Mouse (Mus musculus) mature B cell (primary cell): ENCODE results near the gene Gmppb.

ENCODE experiments used
- in situ Hi-C: fragments of 300-500 bp; cut with MboI; formaldehyde crosslinking; loops from 2 replicates; pipeline ENCODE4 v1.14.3; 2019

The Gmppb gene

DNA sequence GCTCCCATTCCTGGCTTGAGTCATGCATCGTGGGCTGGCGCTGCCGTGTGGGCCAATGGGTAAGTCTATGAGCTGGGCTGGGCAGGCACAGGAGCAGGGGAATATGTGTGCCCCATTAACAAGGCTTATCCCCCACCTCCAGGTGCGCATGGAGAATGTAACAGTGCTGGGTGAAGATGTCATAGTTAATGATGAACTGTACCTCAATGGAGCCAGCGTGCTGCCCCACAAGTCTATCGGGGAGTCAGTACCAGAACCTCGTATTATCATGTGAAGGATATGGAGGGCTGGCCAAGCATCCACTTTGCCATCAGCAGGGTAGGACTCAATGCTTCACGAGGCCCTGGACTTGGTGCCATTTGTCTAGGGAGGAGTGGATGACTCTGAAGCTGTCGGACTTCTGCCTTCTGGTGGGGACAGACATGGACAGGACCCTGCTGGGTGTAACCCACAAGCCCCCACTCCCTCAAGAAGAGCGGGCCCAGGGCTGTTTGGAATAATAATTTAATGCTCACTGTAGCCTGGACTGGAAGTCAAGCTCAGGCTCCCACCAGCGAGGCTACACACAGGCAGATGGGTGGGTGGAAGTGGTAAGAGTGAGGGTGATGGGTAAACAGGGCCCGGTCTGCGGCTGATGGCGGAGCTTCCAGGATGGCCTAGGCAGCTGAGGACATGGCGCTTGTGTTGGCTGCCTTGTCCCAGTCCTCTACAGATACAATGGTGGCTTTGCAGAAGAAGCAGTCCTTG lies 2.3 kb downstream of the Gmppb start:
- in situ Hi-C loops: no loop called here

DNA sequence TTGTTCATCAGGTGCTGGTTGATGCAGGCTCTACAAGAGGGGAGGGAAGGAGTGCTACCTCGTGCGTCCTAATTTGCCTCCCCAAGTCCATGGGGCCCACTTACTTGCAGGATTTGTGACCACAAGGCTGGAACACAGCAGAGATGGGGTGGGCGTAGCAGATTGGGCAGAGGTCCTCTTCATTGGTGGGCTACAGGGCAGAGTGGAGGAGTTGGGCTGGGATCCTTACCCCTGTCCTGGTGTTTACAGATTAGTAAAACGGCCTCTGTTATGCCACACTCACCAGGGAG lies 2.8 kb downstream of the Gmppb start:
- in situ Hi-C loops: no loop called here

GRCm38 (mm10) chr9:108052411-108052810 lies 3.4 kb downstream of the Gmppb start:
- in situ Hi-C loops: no loop called here

DNA sequence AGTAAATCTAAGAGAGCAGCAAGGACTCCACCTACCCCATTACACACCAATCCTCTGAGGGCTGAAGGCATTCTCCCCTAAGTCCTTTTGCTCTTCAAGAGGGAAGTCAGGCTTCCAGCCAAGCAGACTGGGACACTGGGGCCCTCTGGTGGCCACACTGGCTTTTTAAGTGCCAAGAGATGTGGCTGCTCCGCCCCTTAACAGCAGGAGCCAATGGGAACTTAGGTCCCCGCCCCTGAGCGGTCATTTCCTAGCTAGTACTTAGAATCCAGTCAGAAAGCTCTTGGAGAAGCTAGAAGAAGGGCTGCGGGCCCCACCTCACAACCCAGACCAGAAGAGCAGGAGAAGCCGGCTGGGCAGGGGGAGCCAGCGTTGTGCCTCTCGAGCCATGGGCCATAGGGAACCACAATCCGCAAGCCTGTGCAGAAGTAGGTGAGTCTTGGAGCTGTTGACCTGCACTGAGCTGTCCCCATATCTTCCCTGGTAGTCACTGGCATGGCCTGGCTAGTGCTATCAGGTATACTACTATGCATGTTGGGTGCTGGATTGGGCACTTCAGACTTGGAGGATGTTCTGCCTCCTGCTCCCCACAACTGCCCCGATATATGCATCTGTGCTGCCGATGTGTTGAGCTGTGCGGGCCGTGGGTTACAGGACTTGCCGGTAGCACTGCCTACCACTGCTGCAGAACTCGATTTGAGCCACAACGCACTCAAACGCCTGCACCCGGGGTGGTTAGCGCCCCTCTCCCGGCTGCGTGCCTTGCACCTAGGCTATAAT lies 4.0 kb downstream of the Gmppb start, which contains the start of gene Amigo3:
TSS of gene Amigo3 (plus strand) at position 275 of the 780 bp plus-strand sequence.
- in situ Hi-C loops: no loop called here

DNA sequence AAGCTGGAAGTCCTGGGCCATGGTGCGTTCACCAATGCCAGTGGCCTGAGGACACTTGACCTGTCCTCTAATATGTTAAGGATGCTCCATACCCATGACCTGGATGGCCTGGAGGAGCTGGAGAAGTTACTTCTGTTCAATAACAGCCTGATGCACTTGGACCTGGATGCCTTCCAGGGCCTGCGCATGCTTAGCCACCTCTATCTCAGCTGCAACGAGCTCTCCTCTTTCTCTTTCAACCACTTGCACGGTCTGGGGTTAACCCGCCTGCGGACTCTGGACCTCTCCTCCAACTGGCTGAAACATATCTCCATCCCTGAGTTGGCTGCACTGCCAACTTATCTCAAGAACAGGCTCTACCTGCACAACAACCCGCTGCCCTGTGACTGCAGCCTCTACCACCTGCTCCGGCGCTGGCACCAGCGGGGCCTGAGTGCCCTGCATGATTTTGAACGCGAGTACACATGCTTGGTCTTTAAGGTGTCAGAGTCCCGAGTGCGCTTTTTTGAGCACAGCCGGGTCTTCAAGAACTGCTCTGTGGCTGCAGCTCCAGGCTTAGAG lies 4.7 kb downstream of the Gmppb start:
- in situ Hi-C loops: no loop called here

GRCm38 (mm10) chr9:108054331-108055040 lies 5.4 kb downstream of the Gmppb start:
- in situ Hi-C loops: no loop called here

DNA sequence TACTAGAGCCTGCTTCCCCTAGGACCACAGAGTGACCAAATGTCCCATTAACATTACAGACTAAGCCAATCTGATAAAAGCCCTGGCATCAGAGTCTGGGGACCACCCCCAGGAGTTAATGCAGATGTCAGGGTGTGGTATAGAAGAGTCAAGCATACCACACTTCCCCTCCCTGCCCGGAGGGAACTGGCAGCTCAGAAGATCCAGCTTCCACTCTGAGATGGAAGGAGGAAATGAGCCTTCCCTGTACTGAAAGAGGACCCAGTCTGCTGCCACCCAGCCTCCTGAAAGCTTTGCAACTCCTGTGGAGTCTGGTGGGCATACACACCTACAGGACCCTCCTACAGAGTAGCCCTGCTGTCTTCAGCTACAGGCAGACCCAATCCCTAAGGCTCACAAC lies 6.0 kb downstream of the Gmppb start:
- in situ Hi-C loops: no loop called here

DNA sequence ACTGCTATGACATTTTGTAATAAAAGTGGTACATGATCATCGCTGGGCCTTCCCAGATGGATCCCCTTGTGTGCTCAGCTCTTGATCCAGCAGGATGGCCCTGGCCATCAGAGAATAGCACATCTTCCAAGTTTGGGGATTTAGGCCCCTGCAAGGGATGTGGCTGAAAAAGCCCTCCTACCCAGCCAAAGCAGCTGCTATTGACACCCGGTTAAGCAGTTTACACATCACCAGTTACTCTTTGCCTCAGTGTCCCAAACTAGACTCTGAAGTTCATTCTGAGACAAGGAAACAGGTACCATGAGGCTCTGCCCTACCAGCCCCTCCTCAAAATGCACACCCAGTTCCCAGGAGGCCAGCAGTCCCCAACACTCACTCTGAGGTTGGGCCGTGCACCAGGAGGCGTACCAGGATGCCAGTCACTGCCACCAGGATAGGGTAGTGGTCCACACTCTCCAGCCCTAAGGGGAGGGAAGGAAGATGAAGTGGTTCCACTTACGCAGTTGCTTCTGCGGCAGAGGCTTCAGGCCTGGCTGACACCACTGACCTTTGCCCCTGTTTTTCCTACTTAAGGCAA lies 6.7 kb downstream of the Gmppb start:
- in situ Hi-C loops: no loop called here

DNA sequence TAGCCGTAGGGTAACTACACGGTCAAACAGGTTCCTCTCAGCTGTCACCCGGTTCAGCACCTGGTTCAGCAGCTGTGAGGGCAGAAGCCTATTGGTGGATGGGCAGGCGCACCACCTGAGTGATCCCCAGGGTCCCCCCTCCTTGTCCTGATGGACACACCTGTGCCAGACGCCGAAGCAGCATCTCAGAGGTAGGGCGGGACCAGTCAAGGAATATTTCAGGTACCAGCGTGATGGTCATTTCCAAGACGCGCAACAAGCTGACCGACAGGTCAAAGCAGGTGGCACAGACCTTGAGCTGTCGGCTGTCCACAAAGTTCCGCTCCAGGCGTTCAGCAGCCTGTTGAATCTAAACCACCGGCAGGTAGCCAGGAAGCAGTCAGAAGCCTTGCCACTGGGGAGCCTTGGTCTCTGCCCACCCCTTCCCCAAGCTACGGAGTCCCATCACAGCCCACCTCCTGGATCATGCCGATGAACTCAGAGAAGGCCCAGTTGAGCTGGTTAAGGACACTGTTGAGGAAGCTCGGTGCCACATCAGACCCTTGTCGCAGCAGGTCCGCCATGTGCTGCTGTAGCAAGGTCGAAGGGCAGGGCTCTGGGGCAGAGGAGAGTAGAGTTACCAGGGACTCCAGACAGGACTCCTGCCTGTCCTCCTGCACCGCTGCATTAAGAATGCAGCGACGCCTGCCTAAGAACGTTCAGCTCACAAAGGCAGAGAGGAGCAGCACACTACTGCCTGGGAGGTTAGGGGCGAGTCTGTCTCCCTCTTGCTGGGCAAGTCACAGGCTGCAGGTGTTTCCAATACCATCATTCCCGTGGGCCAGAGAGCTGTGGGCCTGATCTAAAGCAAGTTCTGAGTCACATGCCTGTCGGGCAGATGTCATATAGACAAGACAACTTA lies 7.6 kb downstream of the Gmppb start:
- in situ Hi-C loops: no loop called here

DNA sequence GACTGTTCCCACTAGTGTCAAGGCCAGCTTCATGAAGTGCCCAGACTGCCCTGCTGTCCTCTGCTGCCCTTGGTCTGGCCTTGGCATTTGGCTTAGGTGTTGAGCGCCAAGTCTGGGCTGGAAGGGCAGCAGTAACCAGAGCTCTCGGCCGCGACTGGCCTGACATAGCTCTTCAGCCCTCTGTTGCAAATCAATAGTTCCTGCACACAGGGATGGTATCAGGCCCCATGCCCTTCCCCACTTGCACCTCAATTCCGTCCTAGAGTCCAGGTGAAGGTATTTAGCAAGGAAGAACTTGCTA lies 8.2 kb downstream of the Gmppb start:
- in situ Hi-C loops: no loop called here

GRCm38 (mm10) chr9:108058291-108058690 lies 9.2 kb downstream of the Gmppb start:
- in situ Hi-C loops: no loop called here

DNA sequence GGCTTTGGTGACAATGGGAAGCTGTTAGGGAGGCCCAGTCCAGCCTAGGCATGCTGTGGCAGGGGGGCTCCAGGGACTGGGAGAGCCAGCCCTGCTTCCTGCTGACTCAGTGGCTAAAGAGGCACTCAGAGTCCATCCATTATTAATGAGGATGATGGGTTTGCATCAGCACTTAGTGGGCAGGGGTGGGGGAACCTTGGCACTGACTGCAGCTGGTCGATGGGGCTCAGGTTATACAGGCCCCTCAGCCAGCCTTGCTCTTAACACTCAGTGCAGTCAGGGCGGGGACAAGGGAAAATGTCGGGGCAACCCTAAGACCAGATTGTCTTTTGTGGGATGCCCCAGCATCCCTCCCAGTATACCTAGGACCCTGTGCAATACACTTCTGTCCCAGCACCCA lies 13.1 kb downstream of the Gmppb start:
- in situ Hi-C loops: no loop called here

- in situ Hi-C loops: no loop called here
These were observed 14.3 kb downstream of the Gmppb start for GRCm38 (mm10) chr9:108063361-108063760.

DNA sequence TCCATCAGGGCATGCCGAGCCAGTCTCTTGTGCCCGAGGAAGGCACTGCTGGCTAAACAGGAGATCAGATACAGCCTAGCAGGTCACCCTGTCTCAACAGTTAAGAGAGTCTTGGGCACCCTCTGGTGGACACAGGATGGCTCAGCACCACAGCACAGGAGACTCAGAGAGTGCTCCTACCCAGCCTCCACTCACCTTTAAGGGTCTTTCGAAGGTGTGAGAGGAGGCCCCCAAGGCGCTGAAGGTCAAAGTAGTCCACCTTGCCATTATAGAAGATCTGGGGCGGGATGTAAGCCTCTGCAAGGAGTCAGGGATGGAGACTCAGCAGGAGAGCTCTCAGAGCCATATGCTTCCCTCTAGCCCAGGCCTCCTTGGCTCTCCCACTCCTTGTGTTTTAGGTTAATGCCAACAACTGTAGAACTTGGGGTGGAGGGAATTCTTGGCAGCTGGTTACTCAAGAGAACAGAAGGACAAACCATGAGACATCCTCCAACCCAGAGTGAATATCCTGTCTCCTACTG lies 16.5 kb downstream of the Gmppb start:
- in situ Hi-C loops: no loop called here

GRCm38 (mm10) chr9:108067199-108067598 lies 18.2 kb downstream of the Gmppb start:
- in situ Hi-C loops: no loop called here

- in situ Hi-C loops: no loop called here
These were observed 18.9 kb downstream of the Gmppb start for GRCm38 (mm10) chr9:108067900-108068299.

DNA sequence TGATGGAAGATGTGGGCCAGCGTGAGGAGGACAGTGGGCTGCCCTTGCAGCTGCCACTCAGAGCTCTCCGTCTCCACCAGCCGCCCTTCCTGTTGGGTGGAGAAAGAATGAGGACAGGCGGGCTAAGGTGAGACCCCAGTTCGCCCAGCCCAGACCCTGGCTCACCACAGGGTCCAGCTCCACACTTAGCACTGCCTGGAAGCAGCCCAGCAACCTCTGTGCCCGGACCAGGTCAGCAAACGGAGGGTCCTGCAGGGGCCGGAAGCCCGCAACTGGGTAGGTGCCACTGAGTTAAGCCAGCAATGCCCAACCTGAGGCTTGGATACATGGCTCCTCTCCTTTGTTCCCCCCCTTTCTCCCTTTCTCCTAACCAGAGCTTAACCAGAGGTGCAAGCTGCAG lies 20.0 kb downstream of the Gmppb start:
- in situ Hi-C loops: no loop called here

DNA sequence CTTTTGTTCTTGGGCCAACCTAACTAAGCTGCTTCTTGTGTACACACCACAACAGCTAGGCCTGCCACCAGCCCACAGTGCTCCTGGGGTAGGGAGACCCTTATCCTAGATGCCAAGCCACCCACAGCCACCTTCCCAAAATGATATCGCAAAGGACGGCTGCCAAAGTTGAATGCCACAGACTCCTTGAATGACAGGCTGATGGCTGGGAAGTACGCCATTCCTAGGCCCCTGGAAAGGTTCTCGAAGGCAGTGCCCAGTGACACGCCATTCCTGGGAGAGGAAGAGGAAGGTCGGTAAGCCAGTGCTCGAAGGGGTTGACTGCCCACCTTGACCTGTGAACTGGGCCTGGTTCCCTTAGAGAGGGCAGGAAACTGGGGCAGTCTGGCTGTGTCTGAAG lies 20.5 kb downstream of the Gmppb start:
- in situ Hi-C loops: no loop called here

DNA sequence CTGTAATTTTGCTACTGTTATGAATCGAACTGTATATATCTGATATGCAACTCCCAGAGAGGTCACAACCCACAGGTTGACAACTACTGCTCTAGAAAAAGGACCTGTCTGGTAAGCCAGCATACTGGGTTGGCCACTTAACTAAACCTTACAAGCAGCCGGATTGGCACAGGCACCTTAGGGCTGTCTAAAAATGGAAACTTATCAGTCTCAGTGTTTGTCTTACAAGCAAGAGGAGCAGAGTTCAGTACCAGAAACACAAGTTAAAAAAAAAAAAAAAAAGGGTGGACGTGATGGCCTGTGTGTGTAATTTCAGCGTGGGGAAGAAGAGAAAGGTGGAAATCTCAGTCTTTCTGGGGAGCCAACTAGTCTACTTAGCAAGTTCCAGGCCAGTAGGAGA lies 22.8 kb downstream of the Gmppb start:
- in situ Hi-C loops: no loop called here

DNA sequence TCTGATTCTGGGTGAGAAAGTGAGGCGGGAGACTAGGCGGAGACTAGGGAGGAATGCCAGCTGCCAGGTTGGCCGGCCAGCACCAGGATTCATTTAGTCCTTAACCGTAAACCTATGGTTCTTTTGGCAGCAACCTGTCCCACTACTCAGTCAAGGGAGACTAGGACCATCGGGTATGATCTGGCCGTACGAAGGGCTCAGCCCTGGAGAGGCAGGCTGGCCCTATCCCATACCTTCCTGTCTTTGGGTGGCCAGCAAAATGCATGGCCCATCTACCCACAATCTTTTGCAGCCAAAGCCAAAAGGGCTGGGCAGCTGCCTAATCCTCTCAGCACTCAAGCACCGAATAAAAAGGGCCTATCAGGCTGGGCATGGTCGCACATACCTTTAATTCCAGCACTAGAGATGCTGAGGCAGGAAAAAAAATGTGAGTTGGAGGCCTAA lies 23.5 kb downstream of the Gmppb start:
- in situ Hi-C loops: no loop called here
